ENCODE assay signal across 8 mouse cellular contexts in the genomic region with DNA sequence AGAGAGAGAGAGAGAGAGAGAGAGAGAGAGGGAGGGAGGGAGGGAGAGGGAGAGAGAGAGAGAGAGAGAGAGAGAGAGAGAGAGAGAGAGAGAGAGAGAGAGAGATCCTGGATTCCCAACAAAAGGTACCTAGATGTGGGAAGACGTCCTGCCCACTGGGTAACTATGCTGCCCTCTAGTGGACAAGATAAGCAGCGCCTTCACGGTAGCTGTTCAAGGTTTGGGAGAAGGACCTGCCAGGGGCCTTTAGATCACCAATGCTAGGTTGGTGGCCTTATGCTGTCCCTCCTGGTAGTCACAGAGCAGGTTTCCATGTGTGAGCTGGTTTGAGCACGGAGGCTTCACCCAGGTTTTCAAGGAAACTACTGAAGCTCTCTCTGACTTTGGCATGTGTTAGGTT.
DNase-seq lines count a peak whose midpoint lies in the region; ATAC-seq lines count a peak whose summit lies in the region.

No protein-coding gene starts in this region.

- DNase-seq in cerebellum, adult 11 months: peak; percentile 33
- peak; percentile 28 for DNase-seq in ovary, postnatal 10 days (ENCODE audit: low spot score)
- no peak for DNase-seq in ovary, adult 18-20 months (ENCODE audit: low spot score)
- DNase-seq in cerebellum, postnatal 25 days: peak; percentile 56 to 80
- DNase-seq in kidney, postnatal 14 days: peak; percentile 64
- DNase-seq in lung, adult 18-20 months: peak; percentile 31 to 49
- peak; percentile 54 for DNase-seq in right cerebral cortex, postnatal 4 days

- no peak for ATAC-seq in cerebellum, adult (ENCODE audit: insufficient number of reproducible peaks, low FRiP score, low TSS enrichment)
